Mouse (Mus musculus): ENCODE measurements at regions not wholly inside any gene's neighbourhood (a gene's known extent, or its start where the extent isn't known, plus 50 kb on each side); places are given as distances from the start of the nearest gene placed in this dataset.
A peak's percentile ranks its signal among the peaks of the same experiment; 100 is the strongest.
"Not testable (repeated sequence)": the region's sequence is repeated elsewhere in the genome, so short reads cannot be mapped to it uniquely, and the experiment has no call there.

GRCm38 (mm10) chr1:181262496-181262895 lies 50.7 kb upstream of the Wdr26 start:
- Histone ChIP-seq H3K36me3 (ENCODE audit: control insufficient read depth, insufficient read depth, low read length) (no peaks in the 10 kb centered on the region), H3K4me3 (ENCODE audit: extremely low read depth, insufficient read depth, insufficient read length) (no peak overlapping the region), H3K27ac (ENCODE audit: insufficient read depth, low read length) (no peak overlapping the region), H3K4me1 (ENCODE audit: control insufficient read depth, insufficient read depth, insufficient read length) (peaks cover 25% of the 10 kb centered on the region), H3K27me3 (ENCODE audit: control insufficient read depth, insufficient read depth, low read length) (no peaks in the 10 kb centered on the region)
- WGBS: 92% methylated on average over 3 of the region's 3 CpGs
- TF ChIP-seq POLR2A (IDR thresholded peaks at IDR 0.05; ENCODE audit: low read depth, low read length) (no peak), CTCF (IDR thresholded peaks at IDR 0.05; ENCODE audit: extremely low read depth, insufficient read depth, insufficient read length, insufficient replicate concordance) (no peak)
- no peak for DNase-seq (ENCODE audit: low read depth in 1 of 2, low spot score in 2 of 2)

- Histone ChIP-seq H3K4me1 (ENCODE audit: control insufficient read depth, insufficient read depth, insufficient read length) (peaks cover 20% of the 10 kb centered on the region), H3K36me3 (ENCODE audit: control insufficient read depth, insufficient read depth, low read length) (no peaks in the 10 kb centered on the region), H3K4me3 (ENCODE audit: extremely low read depth, insufficient read depth, insufficient read length) (no peak overlapping the region), H3K27me3 (ENCODE audit: control insufficient read depth, insufficient read depth, low read length) (no peaks in the 10 kb centered on the region), H3K27ac (ENCODE audit: insufficient read depth, low read length) (no peak overlapping the region)
- no peak for DNase-seq (ENCODE audit: low read depth in 1 of 2, low spot score in 2 of 2)
- 95% methylated on average over 10 of the region's 10 CpGs for WGBS
- no peak for TF ChIP-seq POLR2A (IDR thresholded peaks at IDR 0.05; ENCODE audit: low read depth, low read length)
- TF ChIP-seq CTCF (IDR thresholded peaks at IDR 0.05; ENCODE audit: extremely low read depth, insufficient read depth, insufficient read length, insufficient replicate concordance): no peak
These were observed 51.4 kb upstream of the Wdr26 start for GRCm38 (mm10) chr1:181263216-181263615.

- not testable (repeated sequence) for H3K36me3 ChIP-seq (ENCODE audit: control insufficient read depth, insufficient read depth, low read length); DNase-seq (ENCODE audit: low read depth in 1 of 2, low spot score in 2 of 2); H3K4me1 ChIP-seq (ENCODE audit: control insufficient read depth, insufficient read depth, insufficient read length); H3K4me3 ChIP-seq (ENCODE audit: extremely low read depth, insufficient read depth, insufficient read length); H3K27ac ChIP-seq (ENCODE audit: insufficient read depth, low read length); H3K27me3 ChIP-seq (ENCODE audit: control insufficient read depth, insufficient read depth, low read length)
- WGBS: 91% methylated on average over 12 of the region's 15 CpGs
These were observed 58.7 kb upstream of the Wdr26 start for GRCm38 (mm10) chr1:181270469-181270868.

DNA sequence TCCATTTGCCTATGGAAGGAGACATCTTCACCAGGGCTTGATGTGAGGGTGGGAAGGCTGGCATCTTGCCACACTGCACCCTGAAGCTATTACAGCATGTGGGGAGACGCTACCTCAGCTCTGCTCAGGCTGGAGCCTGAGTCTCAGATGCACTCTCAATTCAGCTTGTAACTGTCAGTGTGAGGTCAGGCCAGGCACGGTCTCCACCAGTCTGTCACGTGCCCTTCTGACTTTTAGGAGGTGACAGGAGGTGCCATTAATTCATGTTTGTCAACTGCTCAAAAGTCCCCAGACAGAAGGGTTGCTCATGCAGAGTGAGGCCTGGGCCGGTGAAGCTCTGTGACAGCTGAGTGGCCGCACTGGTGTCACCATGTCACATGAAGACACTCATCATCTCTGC lies 59.4 kb upstream of the Wdr26 start:
- H3K27ac ChIP-seq (ENCODE audit: insufficient read depth, low read length): no peak overlapping the region
- H3K4me1 ChIP-seq (ENCODE audit: control insufficient read depth, insufficient read depth, insufficient read length): 0 out of 2 replicates have a peak, but pooled peaks cover 2% of the 10 kb centered on the region
- no peak for TF ChIP-seq POLR2A (IDR thresholded peaks at IDR 0.05; ENCODE audit: low read depth, low read length)
- TF ChIP-seq CTCF (IDR thresholded peaks at IDR 0.05; ENCODE audit: extremely low read depth, insufficient read depth, insufficient read length, insufficient replicate concordance): no peak
- no peak overlapping the region for H3K4me3 ChIP-seq (ENCODE audit: extremely low read depth, insufficient read depth, insufficient read length)
- H3K36me3 ChIP-seq (ENCODE audit: control insufficient read depth, insufficient read depth, low read length): no peaks in the 10 kb centered on the region
- no peak for DNase-seq (ENCODE audit: low read depth in 1 of 2, low spot score in 2 of 2)
- H3K27me3 ChIP-seq (ENCODE audit: control insufficient read depth, insufficient read depth, low read length): no peaks in the 10 kb centered on the region
- 89% methylated on average over 5 of the region's 5 CpGs for WGBS

DNA sequence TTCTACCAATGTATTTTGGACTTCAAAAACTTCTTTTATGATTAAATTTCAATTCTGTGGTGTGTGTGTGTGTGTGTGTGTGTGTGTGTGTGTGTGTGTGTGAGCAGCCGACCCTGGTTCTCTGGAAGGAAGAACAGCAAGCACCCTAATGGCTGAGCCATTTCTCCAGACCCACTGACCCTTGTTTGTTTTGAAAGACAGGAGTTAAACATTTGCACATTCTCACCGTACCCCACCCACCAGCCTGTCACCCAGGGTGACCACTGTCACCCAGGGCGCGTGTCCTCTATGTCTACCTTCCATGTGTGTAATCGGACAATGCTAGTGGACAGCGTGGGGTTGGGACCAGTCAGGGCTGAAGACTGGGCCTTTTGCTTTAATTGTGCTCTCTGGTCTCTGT lies 60.0 kb upstream of the Wdr26 start:
- DNase-seq (ENCODE audit: low read depth in 1 of 2, low spot score in 2 of 2): no peak
- Histone ChIP-seq H3K27ac (ENCODE audit: insufficient read depth, low read length) (no peak overlapping the region), H3K27me3 (ENCODE audit: control insufficient read depth, insufficient read depth, low read length) (no peaks in the 10 kb centered on the region), H3K4me1 (ENCODE audit: control insufficient read depth, insufficient read depth, insufficient read length) (0 out of 2 replicates have a peak, but pooled peaks cover 2% of the 10 kb centered on the region), H3K4me3 (ENCODE audit: extremely low read depth, insufficient read depth, insufficient read length) (no peak overlapping the region), H3K36me3 (ENCODE audit: control insufficient read depth, insufficient read depth, low read length) (no peaks in the 10 kb centered on the region)
- 93% methylated on average over 6 of the region's 6 CpGs for WGBS
- TF ChIP-seq CTCF (IDR thresholded peaks at IDR 0.05; ENCODE audit: extremely low read depth, insufficient read depth, insufficient read length, insufficient replicate concordance) (no peak), POLR2A (IDR thresholded peaks at IDR 0.05; ENCODE audit: low read depth, low read length) (no peak)

- WGBS: 5% methylated on average over 20 of the region's 20 CpGs
- DNase-seq (ENCODE audit: low read depth in 1 of 2, low spot score in 2 of 2): peak in 1 of 2 experiments; percentile 76
- no peak overlapping the region for H3K27ac ChIP-seq (ENCODE audit: insufficient read depth, low read length)
- H3K4me3 ChIP-seq (ENCODE audit: extremely low read depth, insufficient read depth, insufficient read length): no peak overlapping the region
- no peaks in the 10 kb centered on the region for H3K36me3 ChIP-seq (ENCODE audit: control insufficient read depth, insufficient read depth, low read length)
- H3K27me3 ChIP-seq (ENCODE audit: control insufficient read depth, insufficient read depth, low read length): no peaks in the 10 kb centered on the region
- H3K4me1 ChIP-seq (ENCODE audit: control insufficient read depth, insufficient read depth, insufficient read length): 0 out of 2 replicates have a peak, but pooled peaks cover 2% of the 10 kb centered on the region
- TF ChIP-seq POLR2A (IDR thresholded peaks at IDR 0.05; ENCODE audit: low read depth, low read length) (no peak), CTCF (IDR thresholded peaks at IDR 0.05; ENCODE audit: extremely low read depth, insufficient read depth, insufficient read length, insufficient replicate concordance) (peak; percentile 95)
These were observed 61.0 kb upstream of the Wdr26 start for GRCm38 (mm10) chr1:181272622-181273296.

- WGBS: 56% methylated on average over 10 of the region's 10 CpGs
- Histone ChIP-seq H3K4me3 (ENCODE audit: extremely low read depth, insufficient read depth, insufficient read length) (no peak overlapping the region), H3K4me1 (ENCODE audit: control insufficient read depth, insufficient read depth, insufficient read length) (0 out of 2 replicates have a peak, but pooled peaks cover 2% of the 10 kb centered on the region), H3K36me3 (ENCODE audit: control insufficient read depth, insufficient read depth, low read length) (no peaks in the 10 kb centered on the region), H3K27me3 (ENCODE audit: control insufficient read depth, insufficient read depth, low read length) (no peaks in the 10 kb centered on the region), H3K27ac (ENCODE audit: insufficient read depth, low read length) (no peak overlapping the region)
- TF ChIP-seq CTCF (IDR thresholded peaks at IDR 0.05; ENCODE audit: extremely low read depth, insufficient read depth, insufficient read length, insufficient replicate concordance): no peak
- no peak for TF ChIP-seq POLR2A (IDR thresholded peaks at IDR 0.05; ENCODE audit: low read depth, low read length)
- DNase-seq (ENCODE audit: low read depth in 1 of 2, low spot score in 2 of 2): no peak
These were observed 61.9 kb upstream of the Wdr26 start for GRCm38 (mm10) chr1:181273540-181274204.
